Mouse (Mus musculus) lung, embryonic 14.5 days (tissue): Measurements from ENCODE around the gene Taf1d. TPM values are rescaled to one million over a fixed set of nuclear protein-coding genes. Genes with fewer than 3 reads are reported as not detected.
A peak's percentile ranks its signal among the peaks of the same experiment; 100 is the strongest.

ENCODE experiments used
- ATAC-seq: fragments of 200-750 bp; cut with Nextera tagmentation; 2 replicates; pipeline ENCODE4 v1.8.0; 2017; ENCODE audit warnings: mild to moderate bottlenecking, moderate TSS enrichment, moderate library complexity; ENCODE audit not compliant: insufficient read depth
- DNase-seq: peaks from one replicate; pipeline ENCODE4 v3.0.0-alpha.2; 2015
- H3K27ac ChIP-seq: fragments of 300-500 bp; sonication (generic); 2 replicates; pipeline ENCODE4 v1.5.1; 2014; ENCODE audit warnings: low read depth, mild to moderate bottlenecking, moderate library complexity
- H3K27me3 ChIP-seq: fragments of 300-500 bp; sonication (generic); 2 replicates; pipeline ENCODE4 v1.6.1; 2014; ENCODE audit warnings: low read length, control low read depth; ENCODE audit not compliant: insufficient read depth
- H3K36me3 ChIP-seq: fragments of 300-500 bp; sonication (generic); 2 replicates; pipeline ENCODE4 v1.6.1; 2014; ENCODE audit warnings: control low read depth; ENCODE audit not compliant: insufficient read depth
- H3K4me1 ChIP-seq: fragments of 300-500 bp; sonication (generic); 2 replicates; pipeline ENCODE4 v1.6.1; 2014; ENCODE audit warnings: antibody characterized with exemption, control low read depth; ENCODE audit not compliant: insufficient read depth
- H3K4me2 ChIP-seq: fragments of 300-500 bp; sonication (generic); 2 replicates; pipeline ENCODE4 v1.6.1; 2014; ENCODE audit warnings: mild to moderate bottlenecking
- H3K4me3 ChIP-seq: fragments of 300-500 bp; sonication (generic); 2 replicates; pipeline ENCODE4 v1.5.1; 2014; ENCODE audit warnings: low read depth, low read length
- H3K9ac ChIP-seq: fragments of 300-500 bp; sonication (generic); 2 replicates; pipeline ENCODE4 v1.6.1; 2014
- H3K9me3 ChIP-seq: fragments of 300-500 bp; sonication (generic); 2 replicates; pipeline ENCODE4 v1.6.1; 2016; ENCODE audit warnings: low read depth, low read length, control low read depth
- CTCF ChIP-seq: IDR thresholded peaks from 2 replicates; pipeline ENCODE4 v1.5.1; 2016; ENCODE audit warnings: antibody characterized with exemption, low read depth
- WGBS: fragments of 180-500 bp; shearing (Covaris S2); extraction: QIAGEN DNeasy Blood & Tissue Kit; methylation state at CpG from one replicate; pipeline ENCODE4 v1.1.7; 2014; 5-methylcytosine and 5-hydroxymethylcytosine counted together
- microRNA-seq: library from miRNA; unstranded; fragments of <30 nt; microRNA quantifications from one replicate; pipeline ENCODE4, GENCODE M21; 2016; ENCODE audit warnings: borderline number of aligned reads
- polyA plus RNA-seq: library from polyadenylated mRNA; unstranded; fragments of >200 nt; fragmentation: Nextera tagmentation; extraction: Ambion mirVana; gene quantifications from 2 replicates; pipeline ENCODE4 v1.2.1, GENCODE M21; 2014

Gene Taf1d
- polyA plus RNA-seq, 1 experiment from 2014 or later: 81.3 TPM

GRCm38 (mm10) chr9:15364843-15365242, 58.8 kb downstream of the Taf1d start:
- H3K4me2 ChIP-seq: no peak overlapping the region
- no peaks in the 10 kb centered on the region for H3K27me3 ChIP-seq
- H3K4me1 ChIP-seq: no peaks in the 10 kb centered on the region
- DNase-seq (no peak), ATAC-seq (no peak)
- no peak overlapping the region for H3K9ac ChIP-seq
- TF ChIP-seq CTCF: no peak
- no peaks in the 10 kb centered on the region for H3K9me3 ChIP-seq
- no peak overlapping the region for H3K27ac ChIP-seq
- no peaks in the 10 kb centered on the region for H3K36me3 ChIP-seq
- no peak overlapping the region for H3K4me3 ChIP-seq
- 52% methylated on average over 1 of the region's 1 CpGs for WGBS

- Histone ChIP-seq H3K36me3 (no peaks in the 10 kb centered on the region), H3K9ac (no peak overlapping the region), H3K4me3 (no peak overlapping the region), H3K4me2 (no peak overlapping the region), H3K9me3 (no peaks in the 10 kb centered on the region), H3K27me3 (no peaks in the 10 kb centered on the region), H3K4me1 (no peaks in the 10 kb centered on the region), H3K27ac (no peak overlapping the region)
- TF ChIP-seq CTCF: peak; percentile 49
- WGBS: 86% methylated on average over 1 of the region's 1 CpGs
- DNase-seq (peak; percentile 72), ATAC-seq (peak; percentile 47; the same call in 1 of the 2 replicates)
These were observed 59.8 kb downstream of the Taf1d start for GRCm38 (mm10) chr9:15365856-15366255.

GRCm38 (mm10) chr9:15366260-15366659, 60.2 kb downstream of the Taf1d start:
- TF ChIP-seq CTCF: no peak
- H3K27me3 ChIP-seq: no peaks in the 10 kb centered on the region
- H3K27ac ChIP-seq: no peak overlapping the region
- H3K9me3 ChIP-seq: no peaks in the 10 kb centered on the region
- no peak overlapping the region for H3K4me3 ChIP-seq
- H3K9ac ChIP-seq: no peak overlapping the region
- no peaks in the 10 kb centered on the region for H3K36me3 ChIP-seq
- no peak for DNase-seq
- WGBS: 64% methylated on average over 2 of the region's 2 CpGs
- no peak overlapping the region for H3K4me2 ChIP-seq
- no peaks in the 10 kb centered on the region for H3K4me1 ChIP-seq
- ATAC-seq: no peak

Small RNA genes lying within 50 kb of the gene (microRNA-seq; reads per million reads assigned to microRNA genes)
- not detected for gene Gm49349
- gene mmu-mir-7650: not detected

Other genes with a start within 250 kb of the Taf1d start
- gene Hephl1, start 194.1 kb upstream of the Taf1d start, polyA plus RNA-seq: not detected in 2 replicates
- 1.3 and 1.6 TPM in 2 replicates for gene Vstm5, start 67.2 kb upstream of the Taf1d start, polyA plus RNA-seq
- gene Med17, start 26.3 kb upstream of the Taf1d start, polyA plus RNA-seq: 37.5 and 38.0 TPM in 2 replicates
- 8.2 and 8.6 TPM in 2 replicates for gene 4931406C07Rik, start 234 bp downstream of the Taf1d start, polyA plus RNA-seq
- 23.9 and 26.2 TPM in 2 replicates for gene Cep295, start 51.6 kb downstream of the Taf1d start, polyA plus RNA-seq
- 3.9 and 5.3 TPM in 2 replicates for gene Smco4, start 187.2 kb downstream of the Taf1d start, polyA plus RNA-seq